In the genomic region with DNA sequence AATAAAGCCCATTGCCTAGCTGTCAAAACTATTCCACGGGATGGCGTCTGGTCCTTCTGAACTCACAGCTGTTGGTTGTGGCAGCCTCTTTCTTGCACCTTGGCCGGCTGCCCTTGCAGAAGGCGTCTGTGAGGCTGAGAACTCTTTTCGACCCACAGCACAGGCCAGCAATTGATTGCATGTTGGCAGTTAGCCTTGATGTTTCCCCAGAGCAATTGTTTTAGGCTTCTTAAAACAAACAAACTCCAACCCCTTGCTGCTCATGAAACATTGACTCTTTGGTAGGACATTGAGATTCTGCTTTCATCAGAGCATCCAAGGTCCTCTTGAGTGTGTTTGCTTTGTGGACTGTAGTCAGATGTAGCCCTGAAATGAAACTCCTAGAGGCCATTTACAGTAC, we compare ENCODE assay signal across 10 mouse cellular contexts. TPM values are rescaled to one million over a fixed set of nuclear protein-coding genes. Genes with fewer than 3 reads are reported as not detected.
DNase-seq lines count a peak whose midpoint lies in the region; ATAC-seq and TF ChIP-seq lines count a peak whose summit lies in the region.
"Had no signal": no experiment of that assay in that cellular context is flagged by ENCODE, and none has a peak within 500 bp of the region (broad histone marks: within the 10 kb centered on the region; RNA-seq: fewer than 3 reads in every experiment).

No protein-coding gene starts in this region.

- no peak overlapping the region for H3K4me2 ChIP-seq in kidney, postnatal 0 days (ENCODE audit: low read length)
- H3K4me2 ChIP-seq: liver, embryonic 13.5 days; stomach, embryonic 15.5 days had no signal

- no peak for TF ChIP-seq POLR2A in lung, adult 2 months (IDR thresholded peaks at IDR 0.05; ENCODE audit: borderline replicate concordance, extremely low read depth, low read depth, low read length)
- TF ChIP-seq POLR2A in thymus, adult 2 months (IDR thresholded peaks at IDR 0.05; ENCODE audit: control insufficient read depth, extremely low read depth, insufficient read depth, low read length, poor library complexity), result no peak

- H3K27ac ChIP-seq in kidney, postnatal 0 days, result no peak overlapping the region
- H3K27ac ChIP-seq in thymus, adult 2 months (ENCODE audit: control insufficient read depth, insufficient read depth, low read length), result no peak overlapping the region
- H3K27ac ChIP-seq: liver, embryonic 13.5 days; stomach, embryonic 15.5 days had no signal

- H3K4me3 ChIP-seq in kidney, postnatal 0 days (replicated peaks; ENCODE audit: low read depth, low read length), result no peak overlapping the region
- no peak overlapping the region for H3K4me3 ChIP-seq in lung, adult 2 months (replicated peaks; ENCODE audit: extremely low read depth, low read depth, low read length)
- no peak overlapping the region for H3K4me3 ChIP-seq in thymus, adult 2 months (ENCODE audit: control insufficient read depth, insufficient read depth, low read length)
- H3K4me3 ChIP-seq: liver, embryonic 13.5 days; stomach, embryonic 15.5 days had no signal

- H3K36me3 ChIP-seq in kidney, postnatal 0 days (ENCODE audit: insufficient read depth, low read length), result no peaks in the 10 kb centered on the region
- H3K36me3 ChIP-seq in thymus, adult 2 months (ENCODE audit: control insufficient read depth, insufficient read depth, low read length), result no peaks in the 10 kb centered on the region
- H3K36me3 ChIP-seq: liver, embryonic 13.5 days; stomach, embryonic 15.5 days had no signal

- ATAC-seq in kidney, postnatal 0 days (replicated peaks; ENCODE audit: low FRiP score, low read depth), result no peak

- TF ChIP-seq CTCF in kidney, postnatal 0 days (IDR thresholded peaks at IDR 0.05; ENCODE audit: low read depth), result no peak
- no peak for TF ChIP-seq CTCF in lung, adult 2 months (IDR thresholded peaks at IDR 0.05; ENCODE audit: insufficient read depth, low read length)
- no peak for TF ChIP-seq CTCF in thymus, adult 2 months (IDR thresholded peaks at IDR 0.05; ENCODE audit: borderline replicate concordance, control insufficient read depth, extremely low read depth, insufficient read depth, low read length, poor library complexity)

- H3K9me3 ChIP-seq in kidney, postnatal 0 days (replicated peaks; ENCODE audit: low read length), result no peaks in the 10 kb centered on the region
- H3K9me3 ChIP-seq: liver, embryonic 13.5 days; stomach, embryonic 15.5 days had no signal

- WGBS in kidney, postnatal 0 days, result 50% methylated on average over 5 of the region's 5 CpGs
- 21% methylated on average over 5 of the region's 5 CpGs for WGBS in lung, adult 2 months
- 75% methylated on average over 5 of the region's 5 CpGs for WGBS in thymus, adult 2 months

- H3K4me1 ChIP-seq in kidney, postnatal 0 days (replicated peaks; ENCODE audit: insufficient read depth, low read length), result 0 out of 2 replicates have a peak, but pooled peaks cover 2% of the 10 kb centered on the region
- H3K4me1 ChIP-seq in lung, adult 2 months (ENCODE audit: control insufficient read depth, insufficient read depth, low read length), result peaks cover 2% of the 10 kb centered on the region
- peaks cover 24% of the 10 kb centered on the region for H3K4me1 ChIP-seq in thymus, adult 2 months (replicated peaks; ENCODE audit: control insufficient read depth, insufficient read depth, low read length)

- H3K9ac ChIP-seq in kidney, postnatal 0 days (ENCODE audit: low read depth, low read length), result no peak overlapping the region
- H3K9ac ChIP-seq: liver, embryonic 13.5 days; stomach, embryonic 15.5 days had no signal

- H3K27me3 ChIP-seq in kidney, postnatal 0 days (ENCODE audit: insufficient read depth, low read length), result no peaks in the 10 kb centered on the region
- no peaks in the 10 kb centered on the region for H3K27me3 ChIP-seq in thymus, adult 2 months (ENCODE audit: control insufficient read depth, insufficient read depth, low read length)
- H3K27me3 ChIP-seq: liver, embryonic 13.5 days; stomach, embryonic 15.5 days had no signal

- peak; percentile 39 for DNase-seq in cerebellum, adult 9-10 months
- DNase-seq in cerebellum, postnatal 36 days, result no peak
- peak; percentile 53 for DNase-seq in MN1 (ENCODE audit: low spot score)
- peak; percentile 24 to 63 for DNase-seq in frontal cortex, postnatal 36 days (ENCODE audit: low spot score in 2 of 2)
- peak; percentile 70 for DNase-seq in kidney, postnatal 0 days (ENCODE audit: low spot score)
- peak; percentile 62 for DNase-seq in lung, adult 2 months
- DNase-seq in urinary bladder, postnatal 4 days (ENCODE audit: low spot score in 2 of 2), result peak; percentile 73
- no peak for DNase-seq in thymus, adult 2 months
- DNase-seq: liver, embryonic 13.5 days had no signal

RNA-seq across cellular contexts. Expression of gene Galm, which starts 33.2 kb away (rescaled TPM):
- 25.4 and 29.7 TPM in 2 replicates for polyA plus RNA-seq in kidney, postnatal 0 days (2015; fragmentation: Nextera tagmentation; extraction: Ambion mirVana)
- 3.8 and 7.6 TPM in 2 replicates for polyA plus RNA-seq in lung, adult 2 months (2012; rRNA removed)
- 8.7 and 9.3 TPM in 2 replicates for polyA plus RNA-seq in thymus, adult 2 months (2012; rRNA removed)

RNA-seq across cellular contexts. Expression of gene Srsf7, which starts 46.7 kb away (rescaled TPM):
- 422 and 451 TPM in 2 replicates for polyA plus RNA-seq in kidney, postnatal 0 days (2015; fragmentation: Nextera tagmentation; extraction: Ambion mirVana)
- 31.5 and 46.7 TPM in 2 replicates for polyA plus RNA-seq in lung, adult 2 months (2012; rRNA removed)
- 131 and 148 TPM in 2 replicates for polyA plus RNA-seq in thymus, adult 2 months (2012; rRNA removed)

RNA-seq across cellular contexts. Expression of gene Ttc39d, which starts 46.8 kb away (rescaled TPM):
- not detected in 2 replicates for polyA plus RNA-seq in kidney, postnatal 0 days (2015; fragmentation: Nextera tagmentation; extraction: Ambion mirVana)
- polyA plus RNA-seq in lung, adult 2 months (2012; rRNA removed), result 0.06 TPM in 1 of 2 replicates, not detected in the other
- not detected in 2 replicates for polyA plus RNA-seq in thymus, adult 2 months (2012; rRNA removed)
- polyA plus RNA-seq: liver, embryonic 13.5 days had no signal

Comparison
In these comparisons a context has a peak if more than half of its experiments do, and no peak if none do; other contexts are left out.
1. DNase-seq: peak in cerebellum, adult 9-10 months (single experiment), MN1 (single experiment), frontal cortex, postnatal 36 days (2 of 2), kidney, postnatal 0 days (single experiment), lung, adult 2 months (single experiment) and urinary bladder, postnatal 4 days (2 of 2); none in cerebellum, postnatal 36 days (0 of 2) and thymus, adult 2 months (single experiment).